Mouse (Mus musculus) left cerebral cortex, adult 18-20 months (tissue): ENCODE measurements around the gene Terf2. TPM values are rescaled to one million over a fixed set of nuclear protein-coding genes. Genes with fewer than 3 reads are reported as not detected.
"Not testable (repeated sequence)": the region's sequence is repeated elsewhere in the genome, so short reads cannot be mapped to it uniquely, and the experiment has no call there.

ENCODE experiments used
- DNase-seq, 2 experiments: peaks; one replicate each; pipeline ENCODE4 v3.0.0; 2021 to 2022; ENCODE audit warnings: low spot score in 2 of 2, mixed read lengths in 1 of 2
- total RNA-seq, 2 experiments: library from RNA; stranded (reverse); gene quantifications; 2 replicates each; pipeline ENCODE4 v1.2.3; 2021

Gene Terf2
- total RNA-seq, 2 experiments from 2014 or later, result 37.2 to 39.0 TPM

GRCm38 (mm10) chr8:107115008-107115320 lies 18.6 kb upstream of the Terf2 start:
- no peak for DNase-seq

DNA sequence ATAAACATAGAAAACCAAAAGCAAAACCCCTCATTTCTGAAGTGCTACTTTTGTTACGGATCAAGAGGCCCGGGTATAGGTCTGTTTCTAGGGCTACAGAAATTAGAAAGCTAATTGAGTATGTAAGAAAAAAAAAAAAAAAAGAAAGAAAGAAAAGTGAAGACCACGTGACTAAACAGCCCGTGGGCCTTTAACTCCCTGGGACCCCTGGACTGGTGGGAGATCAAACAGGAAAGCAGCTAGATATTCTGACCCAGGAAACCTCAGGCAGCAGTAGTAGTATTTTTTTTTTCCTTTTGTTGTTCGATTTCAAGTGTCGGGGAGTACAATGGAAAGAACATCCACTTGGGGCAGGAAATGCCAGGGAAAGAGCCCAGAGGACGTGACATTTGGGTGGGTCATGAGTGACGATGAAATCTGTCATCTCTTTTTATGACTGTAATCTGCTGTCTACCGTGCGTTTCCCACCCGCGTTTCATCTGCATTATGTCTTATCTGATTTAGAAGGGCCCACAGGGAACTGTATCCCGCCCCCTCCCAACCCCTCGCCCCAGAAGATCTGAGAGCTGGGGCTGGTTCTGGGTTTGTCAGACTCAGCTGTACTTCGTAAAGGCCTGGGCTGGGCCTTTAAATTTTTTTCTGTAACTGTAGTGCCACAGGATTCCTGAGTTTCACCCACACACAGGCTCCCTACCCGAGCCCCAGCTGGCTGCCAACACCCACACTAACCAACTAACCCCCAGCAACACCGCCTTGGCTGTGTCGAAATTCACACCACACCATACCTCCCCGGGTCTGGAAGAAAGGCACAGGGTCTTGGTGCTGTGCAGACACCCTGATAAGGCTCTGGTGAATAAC lies 18.0 kb upstream of the Terf2 start:
- DNase-seq, result peak; percentile 34 to 56

DNA sequence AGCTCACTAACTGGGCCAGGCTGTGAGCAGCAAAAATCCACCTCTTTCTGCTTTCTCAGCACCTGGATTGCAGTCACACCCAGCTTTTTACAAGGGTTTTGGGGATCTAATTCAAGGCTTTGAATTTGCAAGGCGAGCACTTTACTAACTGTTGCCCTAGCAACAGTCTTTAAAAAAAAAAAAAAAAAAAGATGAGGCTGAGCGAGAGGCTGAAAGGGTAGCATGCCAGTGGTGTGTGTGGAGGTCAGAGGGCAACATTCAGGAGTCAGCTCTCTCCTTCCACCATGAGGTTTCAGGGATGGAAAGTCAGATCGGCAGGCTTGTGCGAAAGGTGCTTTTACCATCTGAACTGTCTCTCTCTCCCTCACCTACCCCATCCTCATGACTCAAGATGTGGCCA lies 16.9 kb upstream of the Terf2 start:
- no peak for DNase-seq

DNA sequence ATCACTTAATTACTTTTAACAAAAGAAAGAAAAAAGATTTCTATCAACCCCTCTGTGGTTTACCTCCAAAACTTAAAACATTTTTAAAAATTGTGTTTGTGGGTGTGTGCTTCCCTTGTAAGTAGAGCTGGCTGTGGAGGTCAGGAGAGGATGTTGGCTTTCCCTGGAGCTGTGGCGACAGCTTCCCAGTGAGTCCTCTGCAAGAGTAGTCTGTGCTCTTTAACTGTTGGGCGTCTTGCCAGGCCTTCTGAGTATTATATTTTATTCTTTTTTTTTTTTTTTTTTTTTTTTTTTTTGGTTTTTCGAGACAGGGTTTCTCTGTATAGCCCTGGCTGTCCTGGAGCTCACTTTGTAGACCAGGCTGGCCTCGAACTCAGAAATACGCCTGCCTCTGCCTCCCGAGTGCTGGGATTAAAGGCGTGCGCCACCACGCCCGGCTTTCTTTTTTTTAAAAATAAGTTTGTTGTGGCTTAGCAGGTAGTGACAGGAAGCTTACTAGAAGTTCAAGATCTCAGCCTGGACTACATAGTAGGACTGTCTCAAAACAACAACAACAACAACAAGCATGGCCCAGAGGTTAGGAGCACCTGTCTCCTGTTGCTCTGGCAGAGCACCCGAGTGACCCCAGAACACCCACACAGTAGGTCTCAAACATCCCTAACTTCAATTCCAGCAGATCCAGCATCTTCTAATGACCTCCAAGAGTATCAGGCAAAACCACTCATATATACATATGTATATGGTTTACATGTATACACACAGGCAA lies 15.2 kb upstream of the Terf2 start:
- no peak for DNase-seq

DNA sequence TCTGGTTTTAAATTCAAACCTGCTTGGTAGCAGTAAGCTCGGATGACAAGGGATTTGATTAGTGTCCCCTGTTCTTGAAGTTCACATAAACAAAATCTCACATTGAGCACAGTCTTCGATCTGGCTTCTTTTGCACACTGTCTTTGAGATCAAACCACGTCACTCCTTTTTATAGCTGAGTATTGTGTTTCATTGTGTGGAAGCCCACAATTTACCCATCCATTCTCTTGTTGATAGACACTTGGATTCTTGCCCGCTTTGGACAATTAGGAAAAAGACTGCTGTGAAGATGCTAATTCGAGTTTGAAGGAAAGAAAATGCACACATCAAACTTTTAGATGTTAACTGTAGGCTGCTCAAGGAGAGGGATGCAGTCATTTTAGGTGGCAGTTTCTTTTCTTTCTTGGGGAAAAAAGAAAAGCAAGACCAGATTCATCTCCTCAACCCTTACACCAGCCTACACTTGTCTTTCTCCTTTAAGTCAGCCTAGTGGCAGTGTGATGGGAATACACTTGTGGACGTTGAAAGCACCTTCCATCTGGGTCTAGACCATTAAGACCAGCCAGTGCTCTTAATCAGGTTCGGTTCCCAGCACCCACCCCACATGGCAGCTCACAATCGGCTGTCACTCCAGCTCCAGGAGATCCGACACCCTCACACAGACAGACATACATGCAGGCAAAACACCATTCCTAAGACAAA lies 14.4 kb upstream of the Terf2 start:
- no peak for DNase-seq

DNA sequence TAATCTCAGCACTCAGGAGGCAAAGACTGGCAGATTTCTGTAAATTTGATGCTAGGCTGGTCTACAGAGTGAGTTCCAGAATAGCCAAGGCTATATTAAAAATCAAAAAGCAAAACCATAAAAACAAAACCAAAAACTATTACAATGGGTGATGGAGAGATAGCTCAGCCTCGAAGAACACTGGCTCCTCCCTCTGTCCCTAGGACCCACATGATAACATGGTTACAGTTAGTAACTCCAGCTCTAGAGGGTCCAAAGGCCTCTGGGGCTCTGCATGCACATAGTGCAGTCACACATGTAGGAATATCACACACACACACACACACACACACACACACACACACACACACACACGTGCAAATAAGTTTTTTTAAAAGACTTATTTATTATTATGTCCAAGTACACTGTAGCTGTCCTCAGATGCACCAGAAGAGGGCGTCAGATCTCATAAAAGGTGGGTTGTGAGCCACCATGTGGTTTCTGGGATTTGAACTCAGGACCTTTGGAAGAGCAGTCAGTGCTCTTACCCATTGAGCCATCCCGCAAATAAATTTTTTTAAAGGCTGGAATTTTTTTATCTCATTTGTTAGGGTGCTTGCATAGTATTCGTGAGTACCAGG lies 13.6 kb upstream of the Terf2 start:
- no peak for DNase-seq

DNA sequence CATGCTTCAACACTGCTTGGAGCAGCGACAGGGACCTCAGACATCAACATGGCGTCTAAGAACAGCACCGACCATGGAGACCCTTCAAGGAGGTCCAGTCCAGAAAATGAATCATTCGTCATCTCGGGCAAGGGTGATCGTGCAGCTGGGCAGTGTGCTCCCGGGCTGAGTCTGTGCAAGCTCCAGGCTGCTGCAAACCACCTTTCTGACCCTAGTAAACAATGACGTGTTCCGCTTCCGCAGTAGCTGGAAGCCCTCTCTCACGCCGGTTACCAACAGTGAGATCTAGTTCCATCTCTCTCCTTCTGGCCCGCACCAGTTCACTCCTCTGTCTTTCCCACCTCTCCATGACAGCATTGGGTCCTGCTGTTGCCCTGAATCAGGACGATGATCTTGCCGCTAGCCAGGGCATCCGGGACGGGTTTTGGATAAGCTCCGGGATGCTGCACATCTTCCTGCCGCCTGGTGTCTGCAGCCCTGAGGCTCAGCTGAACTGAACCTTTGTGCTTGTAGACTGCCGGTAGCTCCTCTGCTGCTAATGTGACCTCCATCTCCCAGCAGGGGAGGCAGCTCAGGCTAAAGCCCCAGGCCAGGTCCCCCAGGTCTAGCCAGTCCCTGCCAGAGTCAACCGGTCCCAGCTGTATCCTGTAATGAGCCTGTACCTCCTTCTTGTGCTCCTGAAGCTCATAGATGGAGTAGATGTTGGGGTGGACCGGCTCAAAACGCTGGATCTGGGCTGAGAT lies 12.8 kb upstream of the Terf2 start:
- no peak for DNase-seq

DNA sequence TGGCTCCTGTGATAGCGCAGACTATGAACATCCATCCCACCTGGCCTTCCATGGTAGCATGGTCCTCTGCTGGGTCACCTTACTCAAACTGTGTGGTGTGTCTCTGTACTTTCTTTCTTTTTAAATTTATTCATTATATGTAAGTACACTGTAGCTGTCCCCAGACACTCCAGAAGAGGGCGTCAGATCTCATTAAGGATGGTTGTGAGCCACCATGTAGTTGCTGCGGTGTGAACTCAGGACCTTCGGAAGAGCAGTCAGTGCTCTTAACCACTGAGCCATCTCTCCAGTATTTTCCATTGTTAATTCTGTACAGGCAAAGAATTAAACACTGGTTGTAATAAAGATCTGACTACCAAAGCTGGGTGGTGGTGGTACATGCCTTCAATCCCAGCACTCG lies 11.7 kb upstream of the Terf2 start:
- not testable (repeated sequence) for DNase-seq

DNA sequence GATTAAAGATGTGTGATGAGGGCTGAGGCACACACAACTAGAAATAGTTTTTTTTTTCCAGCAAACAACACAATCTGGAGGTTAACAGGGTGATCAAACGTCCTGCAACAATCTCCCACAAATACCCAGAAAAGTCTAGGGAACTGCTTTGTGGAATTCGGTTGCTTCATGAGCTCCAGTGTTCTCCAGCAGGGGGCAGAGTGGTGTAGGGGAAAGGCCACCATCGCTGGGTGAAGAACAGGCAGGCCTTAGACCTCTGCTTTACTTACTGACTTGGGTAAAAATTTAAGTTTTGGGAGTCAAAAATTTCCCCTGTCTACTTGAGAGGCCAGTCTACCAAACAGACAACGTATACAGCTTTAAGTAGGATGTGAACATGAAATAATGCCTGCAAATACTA lies 8.2 kb upstream of the Terf2 start:
- DNase-seq, result peak; percentile 82 to 91

GRCm38 (mm10) chr8:107100635-107101034 lies 4.3 kb upstream of the Terf2 start:
- DNase-seq, result no peak

DNA sequence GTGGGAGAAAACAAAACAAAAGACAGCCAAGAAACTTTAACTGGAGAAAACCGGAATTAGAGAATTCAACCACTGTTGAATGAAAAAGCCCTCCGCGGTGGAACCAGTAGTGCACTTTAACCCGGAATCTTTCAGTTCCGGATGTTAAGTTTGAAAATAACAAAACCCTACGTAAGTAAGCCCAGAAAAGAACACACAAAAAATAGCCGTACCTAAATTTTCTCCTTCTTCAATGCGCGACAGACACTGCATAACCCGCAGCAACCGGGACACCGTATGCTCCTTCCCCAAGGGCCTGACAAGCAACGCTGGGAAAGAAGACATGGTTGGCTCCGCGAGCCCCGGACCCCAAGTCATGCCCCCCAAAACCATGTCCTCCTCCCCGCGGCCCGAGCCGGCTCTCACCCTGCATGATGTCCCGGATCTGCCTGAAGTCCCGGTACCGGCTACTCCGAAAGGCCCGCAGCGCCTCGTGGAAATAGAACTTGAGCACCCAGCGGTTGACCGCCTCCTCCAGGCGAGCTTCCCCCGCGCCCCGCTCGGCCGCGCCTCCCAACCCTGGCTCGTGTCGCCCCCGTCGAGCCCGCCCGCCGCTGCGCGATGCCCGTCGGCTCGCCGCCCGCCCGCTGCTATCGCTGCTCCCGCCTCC lies 506 bp downstream of the Terf2 start:
- no peak for DNase-seq

GRCm38 (mm10) chr8:107090531-107090930 lies 5.8 kb downstream of the Terf2 start:
- no peak for DNase-seq

- DNase-seq, result no peak
Measured at GRCm38 (mm10) chr8:107088526-107089063, 7.8 kb downstream of the Terf2 start.

GRCm38 (mm10) chr8:107086018-107086417 lies 10.3 kb downstream of the Terf2 start:
- DNase-seq, result no peak

- no peak for DNase-seq
Measured at GRCm38 (mm10) chr8:107085358-107085757, 11.0 kb downstream of the Terf2 start.

DNA sequence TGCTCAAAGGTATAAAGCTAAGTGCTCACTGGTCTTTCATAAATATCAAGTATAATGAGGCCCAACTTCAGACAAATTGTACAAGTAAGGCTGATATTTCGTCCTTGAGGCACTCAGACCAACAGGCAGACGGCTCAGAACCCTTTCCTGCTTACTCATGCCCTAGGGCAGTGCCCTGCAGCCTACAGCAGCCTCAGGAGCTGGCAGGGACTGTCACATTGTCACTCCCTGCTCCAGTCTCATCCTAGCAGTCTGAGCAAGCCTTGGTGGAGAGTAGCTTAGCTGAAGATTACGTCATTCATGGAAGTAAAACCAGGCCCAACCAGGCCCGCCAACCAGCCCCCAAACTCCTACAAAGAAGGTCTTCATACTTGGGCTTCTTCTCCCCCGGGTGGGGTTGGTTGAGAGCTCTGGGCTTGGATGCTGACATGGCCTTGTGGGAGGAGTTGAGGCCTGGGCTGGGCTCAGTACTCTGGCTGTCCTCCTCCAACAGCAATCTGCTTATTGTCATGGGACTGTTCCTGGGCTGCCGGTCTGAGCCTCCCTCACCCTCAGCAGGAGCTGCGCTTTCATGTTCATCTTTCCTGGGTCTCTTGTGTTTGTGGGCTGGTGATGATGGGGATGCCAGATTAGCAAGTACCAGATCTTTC lies 20.0 kb downstream of the Terf2 start:
- no peak for DNase-seq

GRCm38 (mm10) chr8:107074128-107074527 lies 22.2 kb downstream of the Terf2 start:
- no peak for DNase-seq

- DNase-seq, result no peak
Measured at GRCm38 (mm10) chr8:107073706-107074105, 22.6 kb downstream of the Terf2 start.
